Mouse (Mus musculus) heart, embryonic 15.5 days (tissue): ENCODE results near the gene 4933400A11Rik. TPM values are rescaled to one million over a fixed set of nuclear protein-coding genes. Genes with fewer than 3 reads are reported as not detected.

ENCODE experiments used
- ATAC-seq: fragments of 200-750 bp; cut with Nextera tagmentation; replicated peaks from 2 replicates; pipeline ENCODE4 v1.8.0; 2017; ENCODE audit warnings: low read depth, moderate TSS enrichment; ENCODE audit not compliant: insufficient number of reproducible peaks, insufficient read depth, low FRiP score
- H3K27ac ChIP-seq: fragments of 300-500 bp; sonication (generic); 2 replicates; pipeline ENCODE4 v1.5.1; 2015; ENCODE audit warnings: mild to moderate bottlenecking, inconsistent platforms
- H3K27me3 ChIP-seq: fragments of 300-500 bp; sonication (generic); 2 replicates; pipeline ENCODE4 v1.6.1; 2015; ENCODE audit warnings: inconsistent platforms
- H3K36me3 ChIP-seq: fragments of 300-500 bp; sonication (generic); 2 replicates; pipeline ENCODE4 v1.6.1; 2015; ENCODE audit warnings: mild to moderate bottlenecking, inconsistent platforms
- H3K4me1 ChIP-seq: fragments of 300-500 bp; sonication (generic); replicated peaks from 2 replicates; pipeline ENCODE4 v1.6.1; 2015; ENCODE audit warnings: inconsistent platforms
- H3K4me2 ChIP-seq: fragments of 300-500 bp; sonication (generic); 2 replicates; pipeline ENCODE4 v1.6.1; 2015; ENCODE audit warnings: inconsistent platforms, mild to moderate bottlenecking, moderate library complexity
- H3K4me3 ChIP-seq: fragments of 300-500 bp; sonication (generic); 2 replicates; pipeline ENCODE4 v1.5.1; 2015; ENCODE audit warnings: mild to moderate bottlenecking, inconsistent platforms
- H3K9ac ChIP-seq: fragments of 300-500 bp; sonication (generic); 2 replicates; pipeline ENCODE4 v1.6.1; 2015; ENCODE audit warnings: mild to moderate bottlenecking, inconsistent platforms
- H3K9me3 ChIP-seq: fragments of 300-500 bp; sonication (generic); replicated peaks from 2 replicates; pipeline ENCODE4 v1.6.1; 2016; ENCODE audit warnings: inconsistent platforms
- WGBS: fragments of 180-500 bp; shearing (Covaris S2); methylation state at CpG from one replicate; pipeline ENCODE4 v1.1.7; 2015; ENCODE audit warnings: mixed read lengths; 5-methylcytosine and 5-hydroxymethylcytosine counted together
- polyA plus RNA-seq: library from polyadenylated mRNA; unstranded; fragments of >200 nt; fragmentation: Nextera tagmentation; extraction: Ambion mirVana; gene quantifications from 2 replicates; pipeline ENCODE4 v1.2.1, GENCODE M21; 2015

4933400A11Rik gene
- 0.29 and 0.43 TPM in 2 replicates for polyA plus RNA-seq

- ATAC-seq: no peak
- Histone ChIP-seq H3K9me3 (no peaks in the 10 kb centered on the region), H3K4me2 (no peak within 1 kb of the TSS), H3K4me1 (no peaks in the 10 kb centered on the region), H3K27ac (no peak within 1 kb of the TSS), H3K36me3 (no peaks in the 10 kb centered on the region), H3K27me3 (no peaks in the 10 kb centered on the region), H3K9ac (no peak within 1 kb of the TSS), H3K4me3 (no peak within 1 kb of the TSS)
- 86% methylated on average over 3 of the region's 3 CpGs for WGBS
Measured at GRCm38 (mm10) chrX:169779535-169779934, at the start of gene 4933400A11Rik. Gene 4933400A11Rik, minus strand, starts transcription at chrX:169779635.

GRCm38 (mm10) chrX:169828136-169828535 is 48.7 kb upstream of the 4933400A11Rik start:
- 37% methylated on average over 5 of the region's 5 CpGs for WGBS
- Histone ChIP-seq H3K36me3 (no peaks in the 10 kb centered on the region), H3K9me3 (no peaks in the 10 kb centered on the region), H3K9ac (no peak overlapping the region), H3K27ac (no peak overlapping the region), H3K4me2 (no peak overlapping the region), H3K27me3 (no peaks in the 10 kb centered on the region), H3K4me3 (no peak overlapping the region), H3K4me1 (no peaks in the 10 kb centered on the region)
- ATAC-seq: no peak

GRCm38 (mm10) chrX:169827720-169828119 is 48.3 kb upstream of the 4933400A11Rik start:
- no peak overlapping the region for H3K4me3 ChIP-seq
- H3K27ac ChIP-seq: no peak overlapping the region
- no peaks in the 10 kb centered on the region for H3K27me3 ChIP-seq
- no peak overlapping the region for H3K4me2 ChIP-seq
- H3K9ac ChIP-seq: no peak overlapping the region
- no peaks in the 10 kb centered on the region for H3K36me3 ChIP-seq
- no peak for ATAC-seq
- no peaks in the 10 kb centered on the region for H3K9me3 ChIP-seq
- H3K4me1 ChIP-seq: no peaks in the 10 kb centered on the region
- whole genome bisulfite sequencing: 40% methylated on average over 7 of the region's 7 CpGs

- no peak overlapping the region for H3K9ac ChIP-seq
- WGBS: 62% methylated on average over 10 of the region's 10 CpGs
Measured at GRCm38 (mm10) chrX:169826947-169827346, 47.5 kb upstream of the 4933400A11Rik start.

GRCm38 (mm10) chrX:169813673-169814072 is 34.2 kb upstream of the 4933400A11Rik start:
- no peak overlapping the region for H3K9ac ChIP-seq
- H3K4me1 ChIP-seq: no peaks in the 10 kb centered on the region
- no peak overlapping the region for H3K27ac ChIP-seq
- ATAC-seq: no peak
- H3K4me2 ChIP-seq: no peak overlapping the region
- H3K27me3 ChIP-seq: 0 out of 2 replicates have a peak, but pooled peaks cover 2% of the 10 kb centered on the region
- no peaks in the 10 kb centered on the region for H3K9me3 ChIP-seq
- no peaks in the 10 kb centered on the region for H3K36me3 ChIP-seq
- no peak overlapping the region for H3K4me3 ChIP-seq
- WGBS: 58% methylated on average over 1 of the region's 1 CpGs

More at GRCm38 (mm10) chrX:169826947-169827346, 47.5 kb upstream of the 4933400A11Rik start:
- H3K27ac ChIP-seq: no peak overlapping the region
- H3K27me3 ChIP-seq: no peaks in the 10 kb centered on the region
- H3K4me2 ChIP-seq: no peak overlapping the region
- H3K4me1 ChIP-seq: no peaks in the 10 kb centered on the region
- no peaks in the 10 kb centered on the region for H3K9me3 ChIP-seq
- H3K4me3 ChIP-seq: no peak overlapping the region
- ATAC-seq: no peak
- H3K36me3 ChIP-seq: no peaks in the 10 kb centered on the region

GRCm38 (mm10) chrX:169811783-169812182 is 32.3 kb upstream of the 4933400A11Rik start:
- H3K4me1 ChIP-seq: no peaks in the 10 kb centered on the region
- no peak overlapping the region for H3K27ac ChIP-seq
- H3K9ac ChIP-seq: no peak overlapping the region
- 80% methylated on average over 2 of the region's 2 CpGs for WGBS
- no peak overlapping the region for H3K4me3 ChIP-seq
- 0 out of 2 replicates have a peak, but pooled peaks cover 2% of the 10 kb centered on the region for H3K27me3 ChIP-seq
- no peaks in the 10 kb centered on the region for H3K9me3 ChIP-seq
- no peaks in the 10 kb centered on the region for H3K36me3 ChIP-seq
- no peak overlapping the region for H3K4me2 ChIP-seq
- no peak for ATAC-seq

GRCm38 (mm10) chrX:169811318-169811717 is 31.9 kb upstream of the 4933400A11Rik start:
- no peak for ATAC-seq
- Histone ChIP-seq H3K36me3 (no peaks in the 10 kb centered on the region), H3K9me3 (no peaks in the 10 kb centered on the region), H3K27me3 (0 out of 2 replicates have a peak, but pooled peaks cover 2% of the 10 kb centered on the region), H3K4me1 (no peaks in the 10 kb centered on the region), H3K27ac (no peak overlapping the region), H3K4me3 (no peak overlapping the region), H3K9ac (no peak overlapping the region), H3K4me2 (no peak overlapping the region)
- 63% methylated on average over 5 of the region's 5 CpGs for WGBS

- WGBS: 83% methylated on average over 3 of the region's 3 CpGs
- H3K4me1 ChIP-seq: no peaks in the 10 kb centered on the region
- H3K4me3 ChIP-seq: no peak overlapping the region
Measured at GRCm38 (mm10) chrX:169807744-169808143, 28.3 kb upstream of the 4933400A11Rik start.

GRCm38 (mm10) chrX:169805791-169806190 is 26.4 kb upstream of the 4933400A11Rik start:
- no peak for ATAC-seq
- Histone ChIP-seq H3K27me3 (no peaks in the 10 kb centered on the region), H3K27ac (no peak overlapping the region), H3K9ac (no peak overlapping the region), H3K36me3 (no peaks in the 10 kb centered on the region), H3K4me1 (no peaks in the 10 kb centered on the region), H3K9me3 (no peaks in the 10 kb centered on the region), H3K4me3 (no peak overlapping the region), H3K4me2 (no peak overlapping the region)
- 68% methylated on average over 5 of the region's 5 CpGs for WGBS

More at GRCm38 (mm10) chrX:169807744-169808143, 28.3 kb upstream of the 4933400A11Rik start:
- no peaks in the 10 kb centered on the region for H3K36me3 ChIP-seq
- no peak for ATAC-seq
- H3K27ac ChIP-seq: no peak overlapping the region
- H3K9ac ChIP-seq: no peak overlapping the region
- no peak overlapping the region for H3K4me2 ChIP-seq
- no peaks in the 10 kb centered on the region for H3K9me3 ChIP-seq
- H3K27me3 ChIP-seq: 0 out of 2 replicates have a peak, but pooled peaks cover 2% of the 10 kb centered on the region

GRCm38 (mm10) chrX:169800238-169800637 is 20.8 kb upstream of the 4933400A11Rik start:
- no peaks in the 10 kb centered on the region for H3K9me3 ChIP-seq
- no peak overlapping the region for H3K27ac ChIP-seq
- H3K4me1 ChIP-seq: no peaks in the 10 kb centered on the region
- H3K4me2 ChIP-seq: no peak overlapping the region
- 52% methylated on average over 4 of the region's 4 CpGs for WGBS
- no peaks in the 10 kb centered on the region for H3K27me3 ChIP-seq
- no peak overlapping the region for H3K9ac ChIP-seq
- H3K4me3 ChIP-seq: no peak overlapping the region
- H3K36me3 ChIP-seq: no peaks in the 10 kb centered on the region
- no peak for ATAC-seq

- H3K4me2 ChIP-seq: peak overlapping the region; percentile 33; the same call in 1 of the 2 replicates
- H3K9me3 ChIP-seq: no peaks in the 10 kb centered on the region
- no peaks in the 10 kb centered on the region for H3K36me3 ChIP-seq
- no peaks in the 10 kb centered on the region for H3K27me3 ChIP-seq
- no peak for ATAC-seq
- WGBS: 7% methylated on average over 11 of the region's 11 CpGs
- H3K9ac ChIP-seq: no peak overlapping the region
- no peaks in the 10 kb centered on the region for H3K4me1 ChIP-seq
- H3K27ac ChIP-seq: no peak overlapping the region
- H3K4me3 ChIP-seq: peak overlapping the region; percentile 35
Measured at GRCm38 (mm10) chrX:169798987-169799680, 19.7 kb upstream of the 4933400A11Rik start.

- Histone ChIP-seq H3K4me1 (no peaks in the 10 kb centered on the region), H3K9ac (no peak overlapping the region), H3K9me3 (no peaks in the 10 kb centered on the region), H3K27me3 (no peaks in the 10 kb centered on the region), H3K27ac (no peak overlapping the region), H3K36me3 (no peaks in the 10 kb centered on the region), H3K4me3 (no peak overlapping the region), H3K4me2 (no peak overlapping the region)
- WGBS: 54% methylated on average over 3 of the region's 3 CpGs
- ATAC-seq: no peak
Measured at GRCm38 (mm10) chrX:169797148-169797547, 17.7 kb upstream of the 4933400A11Rik start.
